Mouse (Mus musculus) adrenal gland, postnatal 25 days (tissue): Measurements from ENCODE around the gene Gfer. TPM values are rescaled to one million over a fixed set of nuclear protein-coding genes. Genes with fewer than 3 reads are reported as not detected.
"Not testable (repeated sequence)": the region's sequence is repeated elsewhere in the genome, so short reads cannot be mapped to it uniquely, and the experiment has no call there.

Experiments
- DNase-seq: peaks from one replicate; pipeline ENCODE4 v3.0.0; 2021; ENCODE audit warnings: mixed read lengths
- total RNA-seq: library from RNA; stranded (reverse); gene quantifications from 2 replicates; pipeline ENCODE4 v1.2.3, GENCODE M21; 2021

The Gfer gene
- total RNA-seq, 1 experiment from 2014 or later, result 30.5 TPM

DNA sequence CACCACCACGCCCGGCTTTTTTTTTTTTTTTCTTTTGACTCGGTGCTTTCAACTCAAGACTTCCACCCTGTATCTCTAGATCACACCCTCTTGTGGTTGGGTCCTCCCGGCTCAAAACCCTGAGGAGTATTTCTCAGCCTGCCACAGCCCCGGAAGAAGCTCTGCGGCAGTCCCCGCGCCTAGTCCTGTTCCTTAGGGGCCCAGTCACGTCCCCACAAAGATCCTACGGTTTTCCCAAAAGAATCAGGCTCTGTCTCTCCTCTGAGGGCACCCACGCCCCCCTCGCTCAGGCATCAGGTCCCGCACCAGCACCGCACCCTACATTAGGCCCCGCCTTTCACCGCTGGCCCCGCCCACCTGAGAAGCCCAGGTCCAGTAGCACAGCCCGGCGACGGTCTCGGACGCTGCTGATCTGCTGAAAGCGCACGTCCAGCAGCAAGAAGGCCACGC is 8.8 kb downstream of the Gfer start:
- DNase-seq, result peak; percentile 70

DNA sequence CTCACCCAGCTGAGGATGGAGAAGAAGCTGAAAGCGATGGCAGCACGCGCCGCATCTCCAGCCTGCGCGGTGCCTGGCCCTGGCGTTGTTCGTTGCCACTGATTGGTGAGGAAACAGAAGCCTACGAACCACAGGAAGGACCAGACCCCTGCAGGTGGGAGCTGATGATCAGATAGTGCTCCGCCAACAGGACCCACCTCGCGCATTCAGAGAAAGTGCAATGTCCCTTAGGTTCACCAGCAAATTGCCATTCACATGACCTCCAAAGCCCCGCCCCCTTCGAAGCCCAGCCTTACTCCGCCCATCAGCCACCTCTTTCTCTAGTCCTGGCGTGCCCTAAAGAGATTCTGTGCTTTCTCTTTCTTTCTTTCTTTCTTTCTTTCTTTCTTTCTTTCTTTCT is 9.4 kb downstream of the Gfer start:
- peak; percentile 39 for DNase-seq

DNA sequence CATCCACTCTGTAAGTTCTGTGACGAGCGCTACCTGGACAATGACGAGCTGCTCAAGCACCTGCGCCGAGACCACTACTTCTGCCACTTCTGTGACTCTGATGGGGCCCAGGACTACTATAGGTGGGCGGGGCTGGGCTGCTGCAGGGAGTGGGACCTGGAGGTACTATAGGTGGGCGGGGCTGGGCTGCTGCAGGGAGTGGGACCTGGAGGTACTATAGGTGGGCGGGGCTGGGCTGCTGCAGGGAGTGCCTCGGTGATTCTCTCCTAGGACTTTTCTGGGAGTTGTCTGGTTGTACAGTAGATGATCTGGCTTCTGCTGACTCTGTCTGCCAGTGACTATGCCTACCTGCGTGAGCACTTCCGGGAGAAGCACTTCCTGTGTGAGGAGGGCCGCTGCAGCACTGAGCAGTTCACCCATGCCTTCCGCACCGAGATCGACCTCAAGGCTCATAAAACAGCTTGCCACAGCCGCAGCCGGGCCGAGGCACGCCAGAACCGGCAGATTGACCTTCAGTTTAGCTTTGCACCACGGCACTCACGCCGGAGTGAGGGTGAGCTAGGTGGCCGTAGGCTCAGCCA is 18.4 kb downstream of the Gfer start:
- no peak for DNase-seq

DNA sequence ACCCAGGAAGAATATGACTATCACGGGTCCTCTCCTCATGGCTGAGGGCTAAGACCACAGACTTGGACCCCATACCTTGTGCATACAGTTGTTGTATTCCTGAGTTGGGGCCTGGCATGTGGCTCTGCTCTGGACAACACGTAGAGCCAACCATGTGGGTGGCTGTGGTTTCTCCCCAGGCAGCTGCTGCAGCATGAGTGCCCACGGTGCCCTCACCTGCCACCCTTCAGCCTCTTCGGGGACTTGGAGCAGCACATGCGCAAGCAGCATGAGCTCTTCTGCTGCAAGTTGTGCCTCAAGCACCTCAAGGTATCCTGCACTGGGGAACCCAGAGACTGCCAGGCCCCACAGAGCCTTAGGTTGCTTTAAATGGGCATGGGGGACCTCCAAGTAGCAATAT is 19.1 kb downstream of the Gfer start:
- no peak for DNase-seq

DNA sequence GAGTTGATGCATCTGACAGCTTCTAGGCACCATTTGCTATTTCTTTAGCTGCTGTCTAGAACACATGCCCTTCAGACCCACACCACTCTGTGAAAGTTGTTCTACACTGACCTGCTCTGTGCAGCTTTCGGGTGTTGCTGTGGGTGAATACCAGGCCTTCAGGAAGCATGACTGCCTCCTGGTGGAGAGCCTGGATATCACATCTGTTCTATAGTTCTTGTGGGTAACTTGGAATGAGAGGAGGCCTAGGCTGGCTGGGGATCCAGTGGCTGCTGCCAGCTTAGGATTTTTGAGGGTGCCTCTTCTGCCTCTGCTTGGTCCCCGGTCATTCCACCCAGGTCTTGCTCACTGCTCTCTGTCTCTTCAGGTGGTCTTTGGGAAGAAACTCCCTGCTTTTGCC is 19.8 kb downstream of the Gfer start:
- peak; percentile 41 for DNase-seq

DNA sequence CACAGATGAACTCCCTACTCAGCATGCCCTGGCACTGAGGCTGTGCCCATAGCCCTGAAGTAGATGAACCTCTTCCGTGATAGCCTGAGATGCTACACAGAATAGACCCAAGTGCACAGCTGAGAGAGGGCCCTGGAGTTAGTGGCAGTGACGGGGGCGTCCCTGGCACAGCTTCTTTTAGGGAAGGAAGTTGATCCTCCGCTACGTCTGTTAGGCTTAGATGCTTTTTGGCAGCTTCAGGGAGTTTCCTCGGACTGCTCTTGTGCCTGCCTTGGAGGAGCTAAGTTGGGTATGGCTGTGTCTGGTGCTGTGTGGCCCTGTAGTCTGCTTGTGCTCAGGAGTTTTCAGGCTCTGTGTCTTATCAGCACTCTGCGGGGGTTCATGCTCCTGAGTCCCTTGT is 21.7 kb downstream of the Gfer start:
- DNase-seq, result no peak

DNA sequence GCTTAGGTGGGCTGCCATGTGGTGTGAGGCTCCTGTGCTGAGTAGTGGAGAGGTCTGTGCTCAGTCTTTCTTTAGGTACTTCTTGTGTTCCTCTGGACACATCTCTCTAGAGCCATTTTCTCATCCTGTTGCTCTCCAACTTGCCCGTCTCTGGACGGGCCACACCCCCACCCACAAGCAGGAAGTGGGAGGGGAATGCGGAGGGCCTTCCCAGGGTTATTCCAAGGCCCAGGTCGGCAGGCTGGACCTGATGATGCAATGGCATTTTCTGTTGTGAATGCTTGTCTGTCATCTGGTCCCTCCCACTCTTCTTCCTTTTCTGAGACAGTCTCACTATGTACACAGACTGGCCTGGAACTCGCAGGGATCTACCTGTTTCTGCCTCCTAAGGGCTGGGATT is 23.8 kb downstream of the Gfer start:
- peak; percentile 60 for DNase-seq

DNA sequence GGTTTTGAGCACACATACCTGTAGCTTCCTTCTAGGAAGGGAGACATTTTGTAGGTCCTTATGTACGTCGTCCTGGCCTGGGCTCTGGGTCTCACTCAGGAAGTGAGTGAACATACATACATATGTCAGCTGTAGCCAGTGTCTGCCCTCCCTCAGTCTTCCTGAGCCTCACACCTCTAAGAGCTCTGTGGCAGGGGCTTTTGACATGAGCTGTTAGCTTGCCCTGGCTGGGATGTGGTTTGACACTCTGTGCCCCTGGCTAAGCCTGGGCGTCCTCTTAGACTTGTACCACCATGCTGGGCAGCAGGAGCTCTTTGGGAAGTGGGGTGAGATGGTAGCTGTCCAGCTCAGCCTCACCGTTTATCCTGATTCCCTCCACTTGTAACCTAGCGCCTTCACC is 24.6 kb downstream of the Gfer start:
- DNase-seq, result no peak

DNA sequence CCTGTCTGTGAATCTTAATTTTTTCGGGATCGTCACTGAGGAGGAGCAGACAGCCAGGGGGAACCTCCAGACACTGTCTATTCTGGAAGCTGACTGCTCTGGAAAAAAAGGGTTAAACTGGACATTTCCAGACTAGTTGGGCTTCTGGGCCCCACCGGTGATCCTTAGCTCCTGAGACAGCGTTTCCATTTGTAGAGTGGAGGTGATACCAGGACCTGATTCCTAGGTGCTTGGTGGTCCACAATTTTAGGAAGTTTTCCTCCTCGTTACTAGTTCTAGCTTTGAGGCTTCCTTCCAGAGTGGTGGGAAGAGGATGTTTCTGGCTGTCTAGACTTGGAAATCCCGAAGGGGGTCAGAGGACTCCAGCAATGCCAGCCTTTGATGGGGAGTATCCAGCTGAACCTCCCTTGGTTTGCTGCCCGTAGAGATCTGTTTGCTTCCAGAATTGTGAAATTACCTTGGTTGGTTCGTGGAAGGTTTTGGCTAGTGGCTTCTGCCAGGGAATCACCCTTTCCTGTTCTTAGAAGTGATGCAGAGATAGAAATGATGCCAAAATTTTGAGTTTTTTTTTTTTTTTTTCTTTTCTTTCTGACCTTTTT is 25.6 kb downstream of the Gfer start:
- DNase-seq, result no peak

DNA sequence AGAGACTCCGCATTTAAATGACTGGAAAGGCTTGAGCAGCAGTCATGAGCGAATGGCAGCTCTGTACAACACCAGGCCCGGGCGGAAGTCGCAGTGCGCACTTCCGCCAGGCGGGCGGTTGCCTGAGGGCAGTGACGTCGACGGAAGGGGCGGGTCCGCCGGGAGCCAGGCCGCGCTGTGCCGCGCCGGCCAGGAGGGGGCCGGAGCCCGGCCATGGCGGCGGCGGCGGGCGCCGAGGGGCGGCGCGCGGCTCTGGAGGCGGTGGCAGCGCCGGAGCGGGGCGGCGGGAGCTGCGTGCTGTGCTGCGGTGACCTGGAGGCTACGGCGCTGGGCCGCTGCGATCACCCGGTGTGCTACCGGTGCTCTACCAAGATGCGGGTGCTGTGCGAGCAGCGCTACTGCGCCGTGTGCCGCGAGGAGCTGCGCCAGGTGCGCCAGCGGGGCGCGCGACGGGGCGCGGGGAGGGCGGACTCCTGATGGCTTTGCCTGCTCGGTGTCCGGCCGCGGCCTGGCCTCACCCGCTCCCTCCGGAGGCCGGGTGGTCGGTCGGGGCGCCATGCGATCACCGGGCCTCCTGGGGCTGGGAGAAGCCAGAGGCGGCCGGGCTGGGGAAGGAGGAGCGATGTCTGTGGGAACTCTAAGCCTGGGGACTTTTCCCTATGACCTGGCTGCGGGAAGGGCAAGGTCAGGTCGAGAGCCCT is 26.3 kb downstream of the Gfer start, which contains the start of gene Zfp598:
Gene Zfp598, plus strand, starts transcription at position 143 of the 701 bp plus-strand sequence.
- peak; percentile 96 for DNase-seq

DNA sequence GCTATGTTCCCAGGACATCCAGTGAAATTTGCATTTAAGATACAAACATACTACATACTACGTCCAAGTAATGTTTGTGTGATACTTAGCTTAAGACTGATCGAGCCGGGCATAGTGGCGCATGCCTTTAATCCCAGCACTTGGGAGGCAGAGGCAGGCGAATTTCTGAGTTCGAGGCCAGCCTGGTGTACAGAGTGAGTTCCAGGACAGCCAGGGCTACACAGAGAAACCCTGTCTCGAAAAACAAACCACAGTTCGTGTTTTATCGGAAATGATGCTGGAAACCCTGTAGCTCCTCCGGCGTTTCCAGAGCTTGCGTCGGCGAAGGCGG is 26.8 kb downstream of the Gfer start:
- not testable (repeated sequence) for DNase-seq

DNA sequence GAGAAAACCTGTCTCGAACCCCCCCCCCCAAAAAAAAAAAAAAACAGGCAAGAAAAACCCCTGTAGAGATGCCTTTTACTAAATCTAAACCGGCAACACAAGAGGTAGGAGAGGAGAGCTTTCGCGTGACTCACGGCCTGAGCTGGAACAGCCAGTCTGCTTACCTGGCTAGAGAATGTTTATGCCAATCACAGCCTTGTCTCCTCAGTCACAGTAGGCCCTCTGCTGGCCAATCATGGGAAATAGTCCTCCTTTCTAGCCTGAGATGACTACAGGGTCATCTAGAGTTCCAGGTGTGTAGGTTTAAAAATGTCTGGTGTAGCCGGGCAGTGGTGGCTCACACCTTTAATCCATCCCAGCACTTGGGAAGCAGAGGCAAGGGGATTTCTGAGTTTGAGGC is 28.5 kb downstream of the Gfer start:
- peak; percentile 45 for DNase-seq

DNA sequence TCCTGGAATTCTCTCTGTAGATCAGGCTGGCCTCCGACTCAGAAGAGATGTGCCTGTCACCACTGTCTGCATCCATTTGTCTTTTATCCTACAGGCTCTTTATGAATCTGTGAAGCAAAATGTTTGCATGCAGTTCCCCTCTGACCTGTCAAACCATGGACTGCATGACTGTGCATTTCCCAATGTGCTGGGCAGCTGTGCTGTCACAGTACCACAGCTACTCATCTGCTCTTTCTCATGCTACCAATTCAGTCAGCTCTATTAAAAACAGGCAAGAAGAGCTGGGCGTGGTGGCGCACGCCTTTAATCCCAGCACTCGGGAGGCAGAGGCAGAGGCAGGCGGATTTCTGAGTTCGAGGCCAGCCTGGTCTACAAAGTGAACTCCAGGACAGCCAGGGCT is 28.9 kb downstream of the Gfer start:
- not testable (repeated sequence) for DNase-seq

DNA sequence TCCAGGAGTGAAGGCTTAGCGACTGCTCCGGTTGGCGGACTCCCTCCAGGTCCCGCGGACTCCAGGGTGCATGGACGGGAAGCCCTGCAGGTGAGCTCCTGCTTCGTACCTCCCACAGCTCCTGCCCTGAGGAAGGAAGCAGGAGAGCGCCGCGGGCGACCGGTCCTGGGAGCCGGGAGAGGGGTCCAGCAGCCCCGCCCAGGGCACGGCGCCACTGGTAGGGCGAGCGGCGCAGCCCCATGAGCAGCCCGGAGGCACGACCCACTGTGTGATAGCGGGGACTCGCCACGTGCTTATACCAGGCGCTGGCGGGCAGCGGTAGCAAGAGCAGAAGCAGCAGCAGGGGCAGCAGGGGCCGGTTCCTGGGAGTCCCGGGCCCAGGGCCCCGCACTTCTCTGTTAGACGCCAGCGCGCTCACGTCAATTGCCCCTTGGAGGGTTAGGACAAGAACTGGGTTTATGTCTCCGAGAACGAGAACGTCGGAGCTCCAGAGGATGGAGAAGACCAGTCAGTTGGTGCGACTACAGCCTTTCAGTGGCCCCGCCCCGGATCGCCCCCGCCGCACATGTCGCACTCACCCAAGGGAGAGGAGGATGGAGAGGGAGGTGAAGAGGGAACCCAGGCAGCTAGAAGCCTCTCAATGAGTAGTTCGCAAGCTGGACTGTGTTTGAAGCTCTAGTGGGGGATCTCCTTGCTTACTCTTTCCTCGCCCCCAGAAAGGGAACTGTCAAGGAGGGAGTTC is 37.8 kb downstream of the Gfer start, which contains the start of gene Npw:
Gene Npw, minus strand, starts transcription at position 441 of the 742 bp plus-strand sequence.
- DNase-seq, result no peak

DNA sequence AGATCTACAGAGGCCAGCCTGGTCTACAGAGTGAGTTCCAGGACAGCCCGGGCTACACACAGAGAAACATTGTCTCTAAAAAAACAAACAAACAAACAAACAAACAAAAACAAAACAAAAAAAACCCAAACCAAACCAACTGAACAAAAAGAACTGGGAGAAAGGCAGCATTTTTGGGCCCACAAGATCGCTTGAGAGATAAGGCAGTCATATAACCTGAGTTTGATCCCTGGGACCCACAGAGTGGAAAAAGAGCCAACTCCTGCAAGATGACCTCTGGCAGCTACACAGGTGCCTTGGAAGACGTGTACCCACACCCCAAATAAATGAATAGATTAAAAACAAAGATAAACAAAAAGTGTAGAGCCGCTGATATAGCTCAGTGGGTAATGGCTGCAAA is 41.0 kb downstream of the Gfer start:
- DNase-seq, result no peak

DNA sequence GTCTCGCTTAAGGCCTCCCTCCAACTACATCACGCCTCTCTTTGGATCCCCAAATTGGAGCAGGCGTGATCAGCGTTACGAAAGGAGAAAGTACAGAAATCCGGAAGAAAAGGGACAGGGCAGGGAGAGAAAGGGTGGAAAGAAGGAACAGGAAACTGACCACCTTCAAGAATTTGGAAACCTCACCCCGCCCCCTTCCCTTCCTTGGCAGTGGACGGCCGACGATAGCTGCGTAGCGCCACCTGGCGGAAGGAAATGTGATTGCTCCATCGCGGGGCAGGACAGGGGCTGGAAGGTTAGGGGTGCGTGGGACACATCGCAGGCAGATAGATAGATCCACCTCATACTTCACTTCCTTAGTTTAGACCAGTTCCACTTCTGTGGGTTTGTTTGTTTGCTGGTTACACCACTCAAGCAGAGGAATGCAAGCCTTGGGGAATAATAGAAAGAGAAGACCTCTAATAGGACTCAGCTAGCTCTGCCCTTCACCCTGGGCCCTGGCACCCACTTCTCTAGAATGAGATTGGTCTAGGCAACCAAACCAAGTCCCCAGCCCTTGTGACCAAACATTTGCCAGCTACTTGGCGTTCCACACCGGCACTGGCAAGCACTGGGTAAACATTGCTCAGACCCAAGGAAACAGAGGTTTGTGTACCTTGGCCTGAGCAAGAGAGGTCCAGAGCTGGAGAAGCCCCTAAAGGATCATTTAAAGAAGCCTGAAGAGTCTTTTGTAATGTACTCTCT is 41.8 kb downstream of the Gfer start:
- peak; percentile 79 for DNase-seq

DNA sequence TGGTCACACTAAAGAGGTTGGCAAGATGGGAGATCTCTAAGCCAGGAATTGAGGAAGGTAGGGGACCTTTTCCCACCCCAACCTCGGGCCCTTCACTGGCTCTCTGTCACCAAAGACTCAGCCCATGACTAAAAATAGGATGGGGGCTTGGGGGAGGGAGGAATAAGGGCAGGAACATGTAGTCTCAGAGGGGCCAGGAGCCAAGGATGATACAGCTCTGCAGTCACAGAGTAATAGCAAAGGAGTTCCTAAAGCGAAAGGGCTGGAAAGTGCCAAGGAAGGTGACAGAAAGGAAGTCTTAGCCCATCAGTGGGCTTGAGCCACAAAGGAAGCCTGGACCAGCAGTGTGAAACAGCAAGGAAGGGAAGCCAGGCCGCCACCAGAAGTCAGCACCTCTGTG is 44.1 kb downstream of the Gfer start:
- DNase-seq, result no peak

DNA sequence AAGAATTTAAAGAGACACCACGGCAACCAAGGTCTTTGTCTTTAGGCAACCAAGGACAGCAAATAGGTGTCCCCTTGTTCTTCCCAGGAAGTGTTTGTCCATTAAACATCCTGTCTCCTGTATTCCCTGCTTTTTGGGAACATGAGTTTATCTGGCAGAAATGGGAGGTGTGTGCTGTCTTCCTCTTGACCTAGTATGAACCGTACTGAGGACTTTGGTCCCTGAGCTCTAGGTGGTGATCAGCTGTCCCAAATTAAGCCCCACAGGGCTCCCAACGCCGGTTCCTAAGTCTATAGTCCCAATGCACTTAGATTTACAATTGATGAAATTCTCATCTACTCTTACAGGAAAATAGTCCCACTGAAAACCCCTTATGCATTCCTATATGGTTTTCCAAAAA is 45.2 kb downstream of the Gfer start:
- DNase-seq, result no peak

DNA sequence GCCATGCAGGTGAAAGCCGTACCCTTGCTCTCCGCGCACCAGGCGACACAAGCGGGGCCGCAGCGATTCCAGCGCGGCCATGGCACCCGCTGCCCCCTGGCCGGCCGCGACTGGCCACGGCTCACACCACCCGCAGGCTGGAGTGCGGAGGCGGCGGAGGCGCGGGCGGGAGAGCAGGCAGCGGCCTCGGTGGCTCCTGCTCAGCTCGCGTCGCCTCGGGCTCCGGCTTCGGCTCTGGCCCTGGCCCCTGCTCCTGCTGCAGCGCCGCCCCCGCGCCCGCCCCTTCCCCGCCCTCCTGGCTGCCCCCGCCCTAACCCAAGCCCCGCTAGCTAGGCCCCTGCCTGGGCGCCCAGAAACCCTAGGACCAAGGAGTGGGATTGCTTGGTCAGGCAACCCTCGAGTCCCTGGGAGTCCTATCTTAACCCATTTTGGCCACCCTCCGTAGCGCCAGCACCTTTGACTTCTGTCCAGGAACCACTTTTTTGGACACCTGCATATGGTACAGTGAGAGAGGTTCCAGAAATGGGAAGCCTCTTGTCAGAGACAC is 45.8 kb downstream of the Gfer start, which contains the start of gene Slc9a3r2:
Gene Slc9a3r2, minus strand, starts transcription at position 258 of the 547 bp plus-strand sequence.
- peak; percentile 76 for DNase-seq

DNA sequence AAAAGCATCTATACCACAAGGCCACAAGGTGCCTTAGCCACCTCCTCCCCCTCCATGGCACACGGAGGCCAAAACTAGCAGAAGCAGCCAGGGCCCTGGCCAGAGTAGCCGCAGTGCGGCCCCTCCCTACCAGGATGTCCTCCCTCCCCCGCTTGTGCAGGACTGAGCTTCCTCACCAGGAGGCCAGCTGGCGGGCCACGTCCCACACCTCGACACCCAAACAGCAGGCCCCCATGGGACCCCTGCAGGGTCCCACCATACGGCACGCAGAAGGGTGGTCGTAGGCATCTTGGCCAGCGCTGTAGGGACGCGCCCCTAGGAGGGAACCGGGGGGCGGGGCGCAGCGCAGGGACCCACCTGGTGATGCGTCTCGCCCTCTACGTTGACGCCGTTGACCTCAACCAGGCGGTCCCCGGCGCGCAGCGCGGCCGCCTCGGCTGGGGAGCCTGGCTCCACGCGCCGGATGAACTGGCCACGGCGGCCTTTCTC is 46.3 kb downstream of the Gfer start:
- peak; percentile 53 for DNase-seq

DNA sequence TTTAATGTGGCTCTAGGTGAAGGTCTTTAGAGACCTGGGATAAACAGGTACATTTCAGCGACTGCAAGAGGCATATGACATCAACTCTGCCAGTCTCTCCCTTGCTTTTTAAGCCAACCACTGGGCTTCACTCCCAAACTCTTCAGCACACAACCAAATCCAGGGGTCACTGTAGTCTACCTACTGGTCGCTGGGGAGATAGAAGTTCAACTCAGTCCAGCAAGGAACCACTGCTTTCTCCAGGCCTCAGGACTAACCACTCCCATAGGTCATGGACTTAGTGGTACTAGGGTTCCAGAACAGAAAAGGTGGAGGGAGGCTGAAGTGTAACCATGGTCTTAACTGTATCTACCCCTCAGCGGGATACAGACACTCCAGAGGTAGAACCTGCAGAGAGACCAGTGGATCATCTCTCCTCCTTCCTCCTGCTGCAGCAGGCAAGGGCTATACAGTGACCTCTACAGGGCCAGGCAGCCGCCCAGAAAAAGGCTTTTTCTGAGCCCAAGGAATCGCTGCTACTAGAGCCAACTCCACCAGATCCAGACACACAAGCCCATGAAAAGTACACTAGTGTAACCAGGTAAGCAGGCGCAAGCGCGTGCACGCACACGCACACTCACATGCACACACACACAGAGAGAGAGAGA is 47.1 kb downstream of the Gfer start:
- no peak for DNase-seq
